Mouse (Mus musculus): ENCODE results near the gene Mylpf. TPM values are rescaled to one million over a fixed set of nuclear protein-coding genes. Genes with fewer than 3 reads are reported as not detected.

The Mylpf gene
- polyA plus RNA-seq, 1 experiment = 12.3 TPM

GRCm38 (mm10) chr7:127260309-127261111 is 51.8 kb downstream of the Mylpf start, which contains the start of gene Dctpp1:
TSS of gene Dctpp1 (minus strand) at chr7:127260709.
- no peaks in the 10 kb centered on the region for H3K36me3 ChIP-seq (ENCODE audit: control insufficient read depth, insufficient read depth, low read length)
- H3K4me1 ChIP-seq (replicated peaks; ENCODE audit: control insufficient read depth, insufficient read depth, low read length) = peaks cover 5% of the 10 kb centered on the region; the same call in 1 of the 2 replicates
- peak; percentile 98 for DNase-seq
- peak within 1 kb of the TSS; percentile 75 for H3K4me3 ChIP-seq (ENCODE audit: control insufficient read depth, insufficient read depth, low read length)
- under 1% methylated on average over 50 of the region's 50 CpGs for WGBS
- TF ChIP-seq POLR2A (IDR thresholded peaks at IDR 0.05; ENCODE audit: control insufficient read depth, extremely low read depth, insufficient read depth, low read length, poor library complexity) (0 out of 2 replicates have a peak, but pooled peaks have one; percentile 39), CTCF (IDR thresholded peaks at IDR 0.05; ENCODE audit: borderline replicate concordance, control insufficient read depth, extremely low read depth, insufficient read depth, low read length, poor library complexity) (peak; percentile 83; the same call in 1 of the 2 replicates)
- H3K27me3 ChIP-seq (ENCODE audit: control insufficient read depth, insufficient read depth, low read length) = no peaks in the 10 kb centered on the region
- H3K27ac ChIP-seq (ENCODE audit: control insufficient read depth, insufficient read depth, low read length) = no peak within 1 kb of the TSS

GRCm38 (mm10) chr7:127262218-127262961 is 53.7 kb downstream of the Mylpf start:
- TF ChIP-seq CTCF (IDR thresholded peaks at IDR 0.05; ENCODE audit: borderline replicate concordance, control insufficient read depth, extremely low read depth, insufficient read depth, low read length, poor library complexity) (no peak), POLR2A (IDR thresholded peaks at IDR 0.05; ENCODE audit: control insufficient read depth, extremely low read depth, insufficient read depth, low read length, poor library complexity) (no peak)
- Histone ChIP-seq H3K36me3 (ENCODE audit: control insufficient read depth, insufficient read depth, low read length) (no peaks in the 10 kb centered on the region), H3K27ac (ENCODE audit: control insufficient read depth, insufficient read depth, low read length) (no peak overlapping the region), H3K27me3 (ENCODE audit: control insufficient read depth, insufficient read depth, low read length) (no peaks in the 10 kb centered on the region), H3K4me3 (ENCODE audit: control insufficient read depth, insufficient read depth, low read length) (no peak overlapping the region), H3K4me1 (replicated peaks; ENCODE audit: control insufficient read depth, insufficient read depth, low read length) (peaks cover 5% of the 10 kb centered on the region; the same call in 1 of the 2 replicates)
- DNase-seq = no peak
- WGBS = 86% methylated on average over 10 of the region's 10 CpGs

GRCm38 (mm10) chr7:127263526-127263925 is 54.8 kb downstream of the Mylpf start:
- no peaks in the 10 kb centered on the region for H3K36me3 ChIP-seq (ENCODE audit: control insufficient read depth, insufficient read depth, low read length)
- WGBS = 95% methylated on average over 3 of the region's 3 CpGs
- peaks cover 5% of the 10 kb centered on the region; the same call in 1 of the 2 replicates for H3K4me1 ChIP-seq (replicated peaks; ENCODE audit: control insufficient read depth, insufficient read depth, low read length)
- H3K27ac ChIP-seq (ENCODE audit: control insufficient read depth, insufficient read depth, low read length) = no peak overlapping the region
- TF ChIP-seq POLR2A (IDR thresholded peaks at IDR 0.05; ENCODE audit: control insufficient read depth, extremely low read depth, insufficient read depth, low read length, poor library complexity) = no peak
- no peak for TF ChIP-seq CTCF (IDR thresholded peaks at IDR 0.05; ENCODE audit: borderline replicate concordance, control insufficient read depth, extremely low read depth, insufficient read depth, low read length, poor library complexity)
- H3K4me3 ChIP-seq (ENCODE audit: control insufficient read depth, insufficient read depth, low read length) = no peak overlapping the region
- no peaks in the 10 kb centered on the region for H3K27me3 ChIP-seq (ENCODE audit: control insufficient read depth, insufficient read depth, low read length)
- DNase-seq = no peak

Other genes starting within 250 kb of the Mylpf start
- gene Cdipt, start 233.0 kb upstream of the Mylpf start, polyA plus RNA-seq (2012; rRNA removed) = 280 and 294 TPM in 2 replicates
- 0.34 and 1.0 TPM in 2 replicates for gene Cdiptos, start 232.8 kb upstream of the Mylpf start, polyA plus RNA-seq (2012; rRNA removed)
- gene Mvp, start 194.3 kb upstream of the Mylpf start, polyA plus RNA-seq (2012; rRNA removed) = 42.5 and 64.9 TPM in 2 replicates
- 5.4 and 6.2 TPM in 2 replicates for gene Pagr1b, start 192.4 kb upstream of the Mylpf start, polyA plus RNA-seq (2012; rRNA removed)
- 11.9 and 12.7 TPM in 2 replicates for gene Pagr1a, start 191.5 kb upstream of the Mylpf start, polyA plus RNA-seq (2012; rRNA removed)
- 103 and 113 TPM in 2 replicates for gene Gm42742, start 187.8 kb upstream of the Mylpf start, polyA plus RNA-seq (2012; rRNA removed)
- 49.7 and 53.1 TPM in 2 replicates for gene Prrt2, start 187.7 kb upstream of the Mylpf start, polyA plus RNA-seq (2012; rRNA removed)
- gene Maz, start 181.9 kb upstream of the Mylpf start, polyA plus RNA-seq (2012; rRNA removed) = 954 and 1,846 TPM in 2 replicates
- gene Kif22, start 166.4 kb upstream of the Mylpf start, polyA plus RNA-seq (2012; rRNA removed) = 50.5 and 66.8 TPM in 2 replicates
- gene Zg16, start 121.6 kb upstream of the Mylpf start, polyA plus RNA-seq (2012; rRNA removed) = 0.73 and 1.2 TPM in 2 replicates
- gene AI467606, start 117.5 kb upstream of the Mylpf start, polyA plus RNA-seq (2012; rRNA removed) = 518 and 532 TPM in 2 replicates
- gene Qprt, start 86.7 kb upstream of the Mylpf start, polyA plus RNA-seq (2012; rRNA removed) = 8.0 and 10.1 TPM in 2 replicates
- gene Spn, start 71.1 kb upstream of the Mylpf start, polyA plus RNA-seq (2012; rRNA removed) = 135 and 157 TPM in 2 replicates
- 63.4 and 67.2 TPM in 2 replicates for gene Cd2bp2, start 12.8 kb upstream of the Mylpf start, polyA plus RNA-seq (2012; rRNA removed)
- gene Tbc1d10b, start 422 bp upstream of the Mylpf start, polyA plus RNA-seq (2012; rRNA removed) = 70.3 and 81.3 TPM in 2 replicates
- gene Zfp553, start 24.2 kb downstream of the Mylpf start, polyA plus RNA-seq (2012; rRNA removed) = 30.4 and 31.6 TPM in 2 replicates
- gene Sept1, start 24.2 kb downstream of the Mylpf start, polyA plus RNA-seq (2012; rRNA removed) = 1,045 and 1,102 TPM in 2 replicates
- 91.3 and 102 TPM in 2 replicates for gene Zfp771, start 35.4 kb downstream of the Mylpf start, polyA plus RNA-seq (2012; rRNA removed)
- gene Dctpp1, start 51.8 kb downstream of the Mylpf start, polyA plus RNA-seq (2012; rRNA removed) = 122 and 125 TPM in 2 replicates
- gene Sephs2, start 65.2 kb downstream of the Mylpf start, polyA plus RNA-seq (2012; rRNA removed) = 37.2 and 46.3 TPM in 2 replicates
- 353 and 356 TPM in 2 replicates for gene Itgal, start 87.4 kb downstream of the Mylpf start, polyA plus RNA-seq (2012; rRNA removed)
- gene Zfp768, start 136.7 kb downstream of the Mylpf start, polyA plus RNA-seq (2012; rRNA removed) = 8.6 and 11.1 TPM in 2 replicates
- gene Zfp747, start 167.2 kb downstream of the Mylpf start, polyA plus RNA-seq (2012; rRNA removed) = 14.4 and 15.2 TPM in 2 replicates
- 5.9 and 6.4 TPM in 2 replicates for gene 9130019O22Rik, start 178.3 kb downstream of the Mylpf start, polyA plus RNA-seq (2012; rRNA removed)
- gene E430018J23Rik, start 184.7 kb downstream of the Mylpf start, polyA plus RNA-seq (2012; rRNA removed) = 8.4 and 10.2 TPM in 2 replicates
- gene Zfp764, start 197.9 kb downstream of the Mylpf start, polyA plus RNA-seq (2012; rRNA removed) = 9.0 and 10.7 TPM in 2 replicates
- gene Zfp688, start 213.2 kb downstream of the Mylpf start, polyA plus RNA-seq (2012; rRNA removed) = 28.0 and 28.7 TPM in 2 replicates
- gene Zfp689, start 240.3 kb downstream of the Mylpf start, polyA plus RNA-seq (2012; rRNA removed) = 8.1 and 9.4 TPM in 2 replicates

Data from thymus, adult 2 months (tissue).